Mouse (Mus musculus) effector memory CD4-positive, alpha-beta T cell, adult 7 months (primary cell): ENCODE results near the gene Olfr1174-ps. TPM values are rescaled to one million over a fixed set of nuclear protein-coding genes. Genes with fewer than 3 reads are reported as not detected.

Experiments used
- polyA plus RNA-seq: library from polyadenylated mRNA; unstranded; fragments of 100-300 nt; shearing (Covaris generic); gene quantifications from one replicate; pipeline ENCODE4 v1.2.1, GENCODE M21; 2017

Gene Olfr1174-ps
- polyA plus RNA-seq = not detected

DNA sequence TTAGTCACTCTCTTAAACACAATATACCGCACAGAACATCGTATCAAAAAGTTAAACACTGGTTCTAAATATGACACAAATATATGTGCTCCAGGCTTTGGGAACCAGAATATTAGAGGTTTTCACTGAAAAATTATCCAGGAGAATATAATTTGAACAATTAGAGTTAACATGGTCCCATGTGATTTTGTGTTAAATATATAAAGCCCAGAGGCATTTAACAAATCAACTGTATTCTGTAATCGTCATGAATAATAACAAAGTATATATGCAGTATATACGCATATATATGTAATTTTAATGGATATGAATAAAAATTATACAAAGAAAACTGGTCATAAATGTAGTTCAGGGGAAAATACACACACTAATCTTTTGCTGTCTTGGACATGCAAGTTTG, at the start of gene Olfr1174-ps:
Gene Olfr1174-ps, minus strand, starts transcription at position 101 of the 400 bp plus-strand sequence.

DNA sequence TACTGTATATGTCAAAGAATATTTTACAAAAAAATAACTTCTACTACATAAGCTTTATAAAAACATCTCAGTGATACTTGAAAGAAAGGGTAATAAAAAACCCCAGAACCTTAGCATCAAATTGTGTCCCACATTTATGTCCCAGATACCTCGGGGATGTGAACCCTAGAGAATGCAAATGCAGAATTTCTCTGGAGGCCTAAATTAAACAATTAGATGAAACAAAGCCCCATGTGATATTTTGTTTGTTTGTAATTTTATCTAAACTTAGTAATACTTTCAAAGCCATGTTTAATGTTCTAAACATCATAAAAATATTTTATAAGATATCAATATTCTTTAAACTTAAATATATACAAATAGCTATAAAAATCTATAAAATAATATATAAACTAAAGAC, 31.5 kb upstream of the Olfr1174-ps start, which contains the start of gene Olfr1177-ps:
Gene Olfr1177-ps, minus strand, starts transcription at position 101 of the 400 bp plus-strand sequence.

GRCm38 (mm10) chr2:88336421-88336820, 21.5 kb upstream of the Olfr1174-ps start, which contains the start of gene Olfr1176:
Olfr1176 (plus strand) TSS chr2:88336721.

DNA sequence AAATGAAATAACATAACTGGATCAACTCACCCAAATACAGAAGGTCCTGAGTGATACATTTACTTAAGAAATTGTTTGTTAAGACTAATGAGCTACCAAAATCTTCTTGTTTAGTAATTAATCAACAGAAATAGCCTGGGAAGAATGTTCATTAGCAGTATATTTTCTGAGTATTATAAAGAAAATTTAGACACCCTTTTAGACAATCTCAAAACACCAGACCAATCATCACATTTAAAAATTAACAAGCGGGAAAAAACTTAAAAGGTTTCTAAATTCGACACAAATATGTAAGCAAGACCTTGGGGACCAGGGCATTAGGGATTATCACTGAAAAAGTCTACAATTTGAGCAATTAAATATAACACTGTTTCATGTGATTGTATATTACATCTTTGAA, 12.2 kb upstream of the Olfr1174-ps start, which contains the start of gene Olfr1175-ps:
Gene Olfr1175-ps, minus strand, starts transcription at position 101 of the 400 bp plus-strand sequence.

GRCm38 (mm10) chr2:88279775-88280174, 35.2 kb downstream of the Olfr1174-ps start, which contains the start of gene Olfr1173:
Olfr1173 (minus strand) TSS chr2:88279875.

Other genes with a start within 250 kb of the Olfr1174-ps start
- not detected for gene Olfr1163, start 243.3 kb downstream of the Olfr1174-ps start, polyA plus RNA-seq
- gene Olfr1164, start 221.2 kb downstream of the Olfr1174-ps start, polyA plus RNA-seq = not detected
- not detected for gene Olfr1166, start 186.9 kb downstream of the Olfr1174-ps start, polyA plus RNA-seq
- not detected for gene Olfr1167, start 159.9 kb downstream of the Olfr1174-ps start, polyA plus RNA-seq
- gene Olfr1168, start 133.3 kb downstream of the Olfr1174-ps start, polyA plus RNA-seq = not detected
- not detected for gene Olfr1170, start 86.8 kb downstream of the Olfr1174-ps start, polyA plus RNA-seq
- 0.10 TPM for gene Olfr1173, start 35.3 kb downstream of the Olfr1174-ps start, polyA plus RNA-seq
- 0.09 TPM for gene Olfr1175-ps, start 12.1 kb upstream of the Olfr1174-ps start, polyA plus RNA-seq
- gene Olfr1176, start 21.6 kb upstream of the Olfr1174-ps start, polyA plus RNA-seq = not detected
- gene Olfr1177-ps, start 31.4 kb upstream of the Olfr1174-ps start, polyA plus RNA-seq = not detected
- gene Olfr1178, start 71.9 kb upstream of the Olfr1174-ps start, polyA plus RNA-seq = 0.06 TPM
- gene Olfr1179, start 91.3 kb upstream of the Olfr1174-ps start, polyA plus RNA-seq = not detected
- not detected for gene Olfr1180, start 104.0 kb upstream of the Olfr1174-ps start, polyA plus RNA-seq
- gene Olfr1181, start 111.0 kb upstream of the Olfr1174-ps start, polyA plus RNA-seq = not detected
- not detected for gene Gm13757, start 134.0 kb upstream of the Olfr1174-ps start, polyA plus RNA-seq
- not detected for gene Olfr1183, start 139.7 kb upstream of the Olfr1174-ps start, polyA plus RNA-seq
- 0.80 TPM for gene Olfr1184, start 168.5 kb upstream of the Olfr1174-ps start, polyA plus RNA-seq
- gene Olfr1185-ps1, start 178.2 kb upstream of the Olfr1174-ps start, polyA plus RNA-seq = not detected
- not detected for gene Olfr1186, start 203.4 kb upstream of the Olfr1174-ps start, polyA plus RNA-seq
- gene Olfr1188, start 241.8 kb upstream of the Olfr1174-ps start, polyA plus RNA-seq = not detected